Mouse (Mus musculus) heart, adult 2 months (tissue): Measurements from ENCODE around the gene Xndc1.

Experiments used
- CTCF ChIP-seq: fragments of 200-600 bp; IDR thresholded peaks from 2 replicates; pipeline ENCODE4 v1.8.1; 2022; ENCODE audit warnings: antibody characterized with exemption, mild to moderate bottlenecking, moderate library complexity
- POLR2A ChIP-seq: fragments of 200-500 bp; IDR thresholded peaks from 2 replicates; pipeline ENCODE4 v1.6.1; 2011; ENCODE audit warnings: mild to moderate bottlenecking, low read depth, low read length, control low read depth; ENCODE audit not compliant: insufficient read depth

DNA sequence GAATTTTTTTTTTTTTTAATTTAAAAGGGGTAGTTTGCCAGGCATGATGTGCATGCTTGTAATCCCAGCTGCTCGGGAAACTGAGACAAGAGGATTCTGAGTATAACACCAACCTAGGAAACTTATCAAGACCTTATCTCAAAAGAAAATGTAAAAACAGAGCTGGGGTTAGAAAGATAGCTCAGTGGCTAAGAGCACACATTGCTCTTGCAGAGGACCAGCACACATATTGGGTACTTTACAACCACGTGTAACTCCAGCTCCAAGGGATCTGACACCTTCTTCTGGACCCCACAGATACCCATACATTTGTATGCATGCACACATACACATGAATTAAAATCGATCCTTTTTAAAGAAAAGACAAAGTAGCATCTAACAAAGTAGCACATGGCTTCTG, 4.0 kb upstream of the Xndc1 start:
- TF ChIP-seq POLR2A, result no peak
- TF ChIP-seq CTCF, result no peak
